Mouse (Mus musculus) yolk sac, embryonic 10.5 days (tissue): ENCODE data around the gene Mat1a.
A peak's percentile ranks its signal among the peaks of the same experiment; 100 is the strongest.

Experiments
- DNase-seq: peaks from one replicate; pipeline ENCODE4 v3.0.0-alpha.2; 2017; ENCODE audit warnings: low spot score

Gene Mat1a

GRCm38 (mm10) chr14:41140686-41141085 is 35.9 kb downstream of the Mat1a start:
- no peak for DNase-seq

GRCm38 (mm10) chr14:41146035-41146434 is 41.2 kb downstream of the Mat1a start:
- no peak for DNase-seq

DNA sequence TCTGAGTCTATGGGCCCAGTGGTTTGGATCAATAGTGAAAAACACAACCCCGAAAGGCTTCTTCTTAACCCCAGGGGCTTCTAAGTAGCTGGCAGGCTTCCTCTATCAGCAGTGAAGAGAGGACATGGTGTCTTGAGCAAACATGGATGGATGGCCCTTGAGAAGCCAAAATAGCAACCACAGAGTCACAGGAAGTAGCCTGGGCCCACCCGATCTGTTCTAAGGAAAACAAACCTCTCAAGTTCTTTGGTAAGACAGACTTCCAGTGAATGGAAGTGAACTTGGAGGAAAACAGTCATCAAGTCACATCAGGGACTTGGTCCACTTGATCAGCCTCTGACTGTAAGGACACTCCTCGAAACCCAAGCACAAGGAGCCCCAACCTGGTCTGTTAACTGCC is 42.1 kb downstream of the Mat1a start:
- no peak for DNase-seq

- no peak for DNase-seq
Observed at GRCm38 (mm10) chr14:41147356-41147755, 42.5 kb downstream of the Mat1a start.

DNA sequence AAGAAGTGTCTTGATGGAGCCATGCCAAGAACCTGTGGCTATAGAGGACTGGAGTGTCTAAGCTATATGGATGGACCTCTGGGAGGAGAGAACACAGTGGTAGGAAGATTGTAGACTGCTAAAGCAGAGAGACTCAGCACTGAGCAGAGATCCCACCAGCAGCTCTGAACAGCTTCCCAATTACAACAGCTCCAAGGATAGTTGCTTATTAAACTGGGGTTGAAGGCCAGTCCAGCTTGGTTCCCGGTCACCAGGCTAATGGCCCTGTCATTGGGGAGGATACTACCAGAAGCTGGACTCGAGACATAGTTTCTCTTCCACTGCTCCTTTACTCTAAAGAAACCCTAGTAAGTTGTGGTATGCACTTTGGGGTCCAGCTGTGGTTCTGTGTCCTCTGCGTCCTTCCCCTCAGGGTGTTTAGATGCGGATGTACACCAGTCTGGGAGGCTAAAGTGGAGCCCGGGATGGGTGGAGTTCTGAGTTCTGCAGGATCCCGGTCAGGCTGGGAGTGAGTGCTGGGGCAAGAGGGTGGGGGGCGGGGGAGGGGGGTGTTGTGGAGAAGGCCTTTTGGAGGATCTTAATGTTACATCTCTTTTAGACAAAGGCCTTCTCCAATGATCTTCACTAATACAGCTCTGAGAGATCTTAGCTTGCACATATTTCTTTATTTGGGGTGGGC is 46.5 kb downstream of the Mat1a start, which contains the start of gene Mbl1:
Gene Mbl1, plus strand, starts transcription at position 239 of the 679 bp plus-strand sequence.
- DNase-seq: peak; percentile 50

- DNase-seq: no peak
Observed at GRCm38 (mm10) chr14:41160076-41160475, 55.2 kb downstream of the Mat1a start.

DNA sequence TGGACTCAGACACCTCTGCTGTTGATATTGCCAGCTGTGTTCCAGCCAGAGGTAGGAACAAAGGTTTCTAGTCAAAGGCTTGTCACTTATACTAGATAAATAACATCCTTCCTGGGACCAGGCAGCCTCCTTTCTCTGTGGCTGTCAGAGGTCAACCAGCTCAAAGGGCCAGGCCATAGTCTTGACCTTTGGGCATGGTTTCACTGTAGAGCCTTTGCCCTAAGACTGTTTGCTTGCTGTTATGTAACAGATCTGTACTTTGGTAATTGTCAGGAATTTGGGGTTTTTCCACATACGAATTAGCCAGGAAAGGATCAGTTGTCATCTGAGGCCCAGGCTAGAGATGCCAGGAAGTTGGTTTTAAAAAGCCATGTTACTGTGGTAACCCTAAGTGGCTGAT is 55.9 kb downstream of the Mat1a start:
- DNase-seq: peak; percentile 82

DNA sequence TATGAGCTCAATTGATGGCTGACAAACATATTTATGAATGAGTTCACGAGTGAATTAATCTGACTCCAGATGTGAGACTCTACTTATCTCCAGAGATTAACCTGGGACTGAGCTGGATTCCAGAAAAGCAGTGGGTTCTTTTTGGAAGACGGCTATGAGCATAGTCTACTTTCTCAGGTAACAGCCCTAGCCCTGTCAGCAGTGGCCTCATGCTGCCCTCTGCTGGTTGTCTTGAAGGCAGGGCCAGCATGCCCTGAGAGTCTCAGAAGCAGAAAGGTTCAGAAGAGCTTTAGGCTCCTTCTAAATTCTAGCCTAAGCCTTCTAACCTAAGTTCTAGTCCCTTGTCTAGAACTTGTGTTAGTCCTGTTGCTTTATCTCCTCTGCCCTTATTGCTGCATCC is 57.8 kb downstream of the Mat1a start:
- DNase-seq: peak; percentile 55

- DNase-seq: no peak
Observed at GRCm38 (mm10) chr14:41167278-41167677, 62.4 kb downstream of the Mat1a start.

DNA sequence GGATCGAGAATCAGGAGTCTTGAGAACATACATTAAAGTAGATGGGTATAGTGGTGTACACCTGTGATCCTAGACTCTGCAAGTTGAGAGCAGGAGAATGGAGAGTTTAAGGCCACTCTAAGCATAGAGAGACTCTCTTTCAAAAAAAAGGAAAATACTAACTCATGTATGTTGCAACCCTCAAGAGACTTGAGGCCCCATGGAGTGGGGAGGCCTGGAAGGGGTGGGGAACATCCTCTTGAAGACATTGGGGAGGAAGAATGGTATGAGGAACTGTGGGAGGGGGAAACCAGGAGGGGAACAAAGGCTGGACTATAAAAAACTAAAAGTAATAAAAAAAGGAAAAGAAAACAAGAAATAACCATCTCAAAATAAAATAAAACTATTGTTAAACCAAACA is 63.7 kb downstream of the Mat1a start:
- DNase-seq: no peak

GRCm38 (mm10) chr14:41170514-41170913 is 65.7 kb downstream of the Mat1a start:
- DNase-seq: no peak
